Mouse (Mus musculus) megakaryocyte, embryonic 14.5 days (primary cell): ENCODE measurements at regions not wholly inside any gene's neighbourhood (a gene's known extent, or its start where the extent isn't known, plus 50 kb on each side); places are given as distances from the start of the nearest gene placed in this dataset.

Experiments
- FLI1 ChIP-seq: IDR thresholded peaks from 2 replicates; pipeline ENCODE4 v1.6.1; 2012; ENCODE audit warnings: low read length, inconsistent platforms, mixed read lengths
- GATA1 ChIP-seq: IDR thresholded peaks from 3 replicates; pipeline ENCODE4 v1.6.1; 2012; ENCODE audit warnings: mixed read lengths, low read length, inconsistent platforms, borderline replicate concordance

- TF ChIP-seq GATA1 (no peak), FLI1 (no peak)
Measured at GRCm38 (mm10) chr1:13928679-13929078, 2164.4 kb downstream of the 4930444P10Rik start.
